Mouse (Mus musculus): ENCODE measurements around the gene Capn15.

The Capn15 gene

GRCm38 (mm10) chr17:25985306-25986294 is at the start of gene Capn15:
TSS of gene Capn15 (minus strand) at chr17:25985796.
- DNase-seq (ENCODE audit: low spot score in 2 of 2) = peak; percentile 87 to 92

GRCm38 (mm10) chr17:26032037-26032436 is 46.4 kb upstream of the Capn15 start:
- DNase-seq (ENCODE audit: low spot score in 2 of 2) = no peak

GRCm38 (mm10) chr17:26031583-26031982 is 46.0 kb upstream of the Capn15 start:
- DNase-seq (ENCODE audit: low spot score in 2 of 2) = no peak

DNA sequence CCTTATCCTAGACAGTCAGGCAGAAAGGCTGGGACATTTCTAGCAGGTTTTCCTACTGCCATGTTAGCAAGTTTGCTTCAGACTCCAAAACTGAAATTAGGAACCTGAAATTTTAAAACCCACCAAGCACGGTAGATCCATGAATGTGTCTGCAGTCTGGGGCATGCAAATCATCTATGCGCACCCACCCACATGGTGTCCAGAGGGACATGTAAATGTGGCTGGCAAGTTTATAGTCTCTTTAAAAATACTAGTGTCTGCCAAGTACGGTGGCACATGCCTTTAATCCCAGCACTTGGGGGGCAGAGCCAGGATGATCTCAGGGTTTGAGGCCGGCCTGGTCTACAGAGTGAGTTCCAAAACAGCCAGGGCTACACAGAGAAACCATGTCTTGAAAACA is 42.7 kb upstream of the Capn15 start:
- no peak for DNase-seq (ENCODE audit: low spot score in 2 of 2)

DNA sequence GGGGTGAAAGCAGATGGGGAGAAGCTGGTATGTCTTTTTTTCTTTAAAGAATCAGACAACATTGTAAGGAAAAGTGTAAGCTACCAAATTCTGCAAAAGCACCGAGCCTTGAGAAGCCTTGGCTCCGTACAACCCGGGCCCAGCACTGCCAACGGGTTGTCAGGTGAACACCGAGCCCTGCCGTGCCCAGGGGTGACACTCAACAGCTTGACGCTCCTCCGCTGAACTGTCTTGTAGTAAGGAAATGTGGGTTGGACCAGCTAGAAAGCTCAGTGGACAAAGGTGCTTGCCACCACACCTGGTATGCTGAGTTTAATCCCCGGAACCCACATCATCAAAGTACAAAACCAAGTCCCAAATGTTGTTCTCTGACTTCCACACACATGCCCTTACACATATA is 39.1 kb upstream of the Capn15 start:
- no peak for DNase-seq (ENCODE audit: low spot score in 2 of 2)

GRCm38 (mm10) chr17:26023966-26024365 is 38.4 kb upstream of the Capn15 start:
- no peak for DNase-seq (ENCODE audit: low spot score in 2 of 2)

GRCm38 (mm10) chr17:26023181-26023580 is 37.6 kb upstream of the Capn15 start:
- no peak for DNase-seq (ENCODE audit: low spot score in 2 of 2)

DNA sequence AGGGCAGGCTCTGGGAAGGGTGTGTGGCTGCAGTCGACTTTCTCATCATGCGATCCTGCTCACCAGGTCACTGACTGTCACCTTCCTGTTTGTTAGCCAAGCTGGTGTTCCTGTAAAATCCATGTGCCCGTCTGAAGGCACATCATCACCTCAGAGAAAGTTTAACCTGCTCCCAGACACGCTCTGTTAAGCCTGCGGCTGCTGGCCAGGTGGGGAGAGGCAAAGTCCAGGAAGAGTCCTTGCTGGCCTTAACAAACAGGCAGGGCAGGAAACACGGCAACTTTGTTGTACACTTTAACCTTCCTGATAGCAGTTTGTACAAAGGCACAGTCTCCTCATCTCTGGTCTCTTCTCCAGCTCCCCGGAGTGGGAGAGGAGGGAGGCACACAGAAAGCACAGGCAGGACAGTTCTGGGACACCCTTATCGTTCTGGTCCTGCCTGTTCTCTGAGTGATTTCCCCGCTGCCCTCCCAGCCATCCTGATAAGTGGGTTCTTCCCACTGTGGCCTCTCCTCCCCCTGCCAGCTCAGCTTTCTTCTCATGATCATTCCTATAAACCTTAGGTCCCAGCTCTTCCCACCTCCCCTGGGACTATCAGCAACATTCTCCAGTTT is 36.2 kb upstream of the Capn15 start:
- no peak for DNase-seq (ENCODE audit: low spot score in 2 of 2)

DNA sequence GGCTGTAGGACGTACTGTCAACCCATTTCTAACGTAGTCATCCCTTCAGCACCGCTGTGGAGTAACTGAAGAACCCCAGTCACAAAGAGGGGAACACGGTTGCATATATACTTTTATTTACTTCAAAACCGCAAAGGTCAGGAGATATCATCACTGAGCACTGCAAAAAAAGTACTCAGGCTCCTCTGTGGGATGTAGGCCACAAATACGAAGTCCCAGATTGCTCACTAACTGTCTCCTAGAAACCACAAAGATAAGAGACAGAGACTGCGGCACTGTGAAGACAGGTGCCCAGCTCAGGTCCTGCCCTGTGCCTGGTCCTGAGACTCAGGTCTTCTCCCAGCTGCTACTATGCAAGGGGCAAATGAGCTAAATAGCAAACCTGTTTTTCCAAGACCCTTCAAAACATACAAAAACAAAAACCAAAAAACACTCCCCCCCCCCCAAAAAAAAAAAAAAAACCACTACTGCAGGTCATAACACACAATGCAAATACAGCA is 35.3 kb upstream of the Capn15 start:
- no peak for DNase-seq (ENCODE audit: low spot score in 2 of 2)

GRCm38 (mm10) chr17:26018388-26018787 is 32.8 kb upstream of the Capn15 start:
- DNase-seq (ENCODE audit: low spot score in 2 of 2) = no peak

DNA sequence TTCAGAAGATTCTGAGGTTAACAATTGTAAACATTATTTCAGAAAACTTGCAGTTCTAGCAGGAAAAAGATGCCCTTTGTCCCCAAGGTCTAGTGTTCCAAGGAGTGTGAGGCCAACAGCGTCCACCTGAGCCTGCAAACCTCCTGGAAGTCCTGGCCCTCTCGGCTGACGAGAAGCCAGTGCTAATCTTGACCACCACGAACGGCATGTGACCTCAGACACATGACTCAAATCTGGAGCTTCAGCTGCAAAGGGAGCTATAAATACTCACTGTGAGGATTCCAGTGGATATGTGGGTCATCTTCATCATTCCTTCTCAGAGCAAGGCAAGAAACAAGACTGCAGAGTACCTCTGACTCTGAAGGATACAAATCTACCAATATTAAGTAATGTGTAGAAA is 32.4 kb upstream of the Capn15 start:
- no peak for DNase-seq (ENCODE audit: low spot score in 2 of 2)

GRCm38 (mm10) chr17:26017021-26017420 is 31.4 kb upstream of the Capn15 start:
- no peak for DNase-seq (ENCODE audit: low spot score in 2 of 2)

DNA sequence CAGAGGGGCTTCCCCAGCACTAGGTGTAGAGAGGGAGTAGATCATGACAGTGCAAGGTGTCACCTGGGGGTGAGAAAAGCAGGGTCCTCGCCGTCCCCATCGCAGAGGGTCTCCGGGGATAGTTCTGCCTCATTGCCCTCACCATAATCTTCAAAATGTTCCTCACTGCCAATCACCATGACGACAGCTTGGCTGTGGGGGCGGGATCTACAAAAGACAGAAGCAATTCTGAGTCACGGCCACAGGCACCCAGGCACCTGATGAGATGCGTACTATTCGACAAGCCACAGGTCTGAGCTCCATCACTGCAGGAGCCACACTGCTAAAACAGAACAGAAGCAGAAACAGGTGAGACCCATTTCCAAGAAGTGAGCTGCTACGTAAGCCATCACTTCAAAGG is 28.1 kb upstream of the Capn15 start:
- no peak for DNase-seq (ENCODE audit: low spot score in 2 of 2)

GRCm38 (mm10) chr17:26011841-26012460 is 26.4 kb upstream of the Capn15 start:
- DNase-seq (ENCODE audit: low spot score in 2 of 2) = peak; percentile 70 to 74

DNA sequence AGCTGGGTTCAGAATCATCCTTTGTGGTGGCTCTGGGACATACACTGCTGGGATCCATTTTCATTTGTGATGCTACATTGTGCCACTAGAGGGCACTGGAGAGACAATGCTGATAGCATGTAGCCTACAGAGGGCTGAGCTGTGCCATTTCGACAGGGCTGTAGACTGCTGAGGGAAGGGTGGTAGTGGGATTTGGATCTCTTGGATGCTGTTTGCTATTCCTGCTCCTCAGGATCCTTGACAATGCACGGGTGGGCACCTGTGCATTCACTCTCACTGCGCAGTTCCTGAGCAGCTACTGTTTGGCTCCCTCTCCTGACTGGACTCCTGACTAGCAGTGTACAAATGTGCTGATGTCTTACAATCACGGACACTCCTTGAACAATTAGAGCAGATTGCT is 23.9 kb upstream of the Capn15 start:
- DNase-seq (ENCODE audit: low spot score in 2 of 2) = peak; percentile 60 to 65

GRCm38 (mm10) chr17:26008787-26009186 is 23.2 kb upstream of the Capn15 start:
- DNase-seq (ENCODE audit: low spot score in 2 of 2) = no peak

GRCm38 (mm10) chr17:26008331-26008730 is 22.7 kb upstream of the Capn15 start:
- no peak for DNase-seq (ENCODE audit: low spot score in 2 of 2)

DNA sequence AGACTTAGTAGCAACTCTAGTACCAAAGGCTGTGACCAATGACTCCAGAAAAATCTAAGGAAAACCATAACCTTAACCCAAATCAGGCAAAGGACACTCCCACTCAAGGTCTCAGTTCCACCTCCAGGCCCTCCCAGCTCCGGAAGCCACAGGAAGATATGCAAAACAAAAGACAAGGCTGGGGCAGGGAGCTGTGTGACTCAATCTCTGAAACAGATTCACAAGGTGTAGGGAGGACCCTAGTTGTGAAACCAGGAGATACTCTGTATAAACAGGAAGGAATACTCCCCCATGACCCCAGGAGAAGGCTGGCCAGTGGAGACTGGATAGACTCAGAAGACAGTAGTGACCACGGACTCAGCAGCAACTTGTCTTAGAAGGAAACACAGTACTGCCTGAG is 22.1 kb upstream of the Capn15 start:
- DNase-seq (ENCODE audit: low spot score in 2 of 2) = no peak

- no peak for DNase-seq (ENCODE audit: low spot score in 2 of 2)
Measured at GRCm38 (mm10) chr17:26005731-26006450, 20.3 kb upstream of the Capn15 start.

- no peak for DNase-seq (ENCODE audit: low spot score in 2 of 2)
Measured at GRCm38 (mm10) chr17:26004711-26005110, 19.1 kb upstream of the Capn15 start.

- no peak for DNase-seq (ENCODE audit: low spot score in 2 of 2)
Measured at GRCm38 (mm10) chr17:26003864-26004263, 18.3 kb upstream of the Capn15 start.

DNA sequence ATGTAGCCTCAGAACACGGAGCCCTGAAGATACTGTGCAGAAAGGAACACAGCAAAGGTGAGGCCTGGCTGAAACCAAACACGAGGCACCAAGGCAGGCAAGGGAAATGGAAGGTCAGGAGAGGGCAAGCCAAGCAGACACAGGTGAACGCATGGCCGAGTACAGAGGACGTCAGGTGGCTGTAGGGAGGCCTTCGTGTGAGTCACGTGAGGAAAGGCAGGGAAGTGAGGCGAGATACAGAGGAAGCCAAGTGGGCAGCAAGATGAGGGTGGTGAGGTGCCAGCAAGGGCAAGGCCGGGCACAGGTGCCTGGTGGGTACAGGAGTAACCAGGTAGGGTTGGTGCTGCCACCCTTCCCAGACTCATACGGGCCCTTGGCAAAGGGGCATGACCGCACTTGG is 12.8 kb upstream of the Capn15 start:
- DNase-seq (ENCODE audit: low spot score in 2 of 2) = no peak
